Mouse (Mus musculus): ENCODE measurements around the gene Pias4. TPM values are rescaled to one million over a fixed set of nuclear protein-coding genes. Genes with fewer than 3 reads are reported as not detected.
A peak's percentile ranks its signal among the peaks of the same experiment; 100 is the strongest.
"Not testable (repeated sequence)": the region's sequence is repeated elsewhere in the genome, so short reads cannot be mapped to it uniquely, and the experiment has no call there.

The Pias4 gene
- polyA plus RNA-seq, 1 experiment from 2014 or later: 62.2 TPM

GRCm38 (mm10) chr10:81184765-81185164, 17.0 kb upstream of the Pias4 start:
- H3K9me3 ChIP-seq: no peaks in the 10 kb centered on the region
- no peaks in the 10 kb centered on the region for H3K27me3 ChIP-seq (ENCODE audit: insufficient read depth, poor library complexity, severe bottlenecking)
- peak overlapping the region; percentile 87 for H3K27ac ChIP-seq
- 16% methylated on average over 4 of the region's 4 CpGs for WGBS
- H3K36me3 ChIP-seq: peaks cover 79% of the 10 kb centered on the region
- DNase-seq (ENCODE audit: low spot score): peak; percentile 92
- H3K4me3 ChIP-seq: peak overlapping the region; percentile 24; the same call in 1 of the 2 replicates
- H3K4me1 ChIP-seq: peaks cover 48% of the 10 kb centered on the region

DNA sequence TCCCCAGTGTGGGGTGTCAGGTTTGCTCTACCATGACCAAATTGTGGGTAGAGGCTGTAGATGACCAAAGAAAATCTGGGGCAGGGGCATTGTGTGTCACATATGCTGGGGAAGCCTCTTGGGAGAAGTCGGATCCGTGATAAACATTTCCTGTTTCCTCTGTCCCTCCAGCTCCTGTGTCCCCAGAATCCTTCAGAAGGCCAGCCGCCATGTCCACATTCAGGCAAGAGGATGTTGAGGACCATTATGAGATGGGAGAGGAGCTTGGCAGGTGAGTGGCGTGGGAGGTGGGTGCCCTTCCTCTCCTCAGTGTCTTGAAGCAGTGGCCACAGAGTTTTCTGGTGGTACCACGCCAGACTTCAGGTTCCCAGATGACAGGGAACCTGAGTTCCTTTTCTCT, 16.1 kb upstream of the Pias4 start, which contains the start of gene 4930442H23Rik:
Gene 4930442H23Rik (minus strand): TSS at position 45 of the 400 bp plus-strand sequence.
- Histone ChIP-seq H3K27ac (peak within 1 kb of the TSS; percentile 92), H3K36me3 (peaks cover 82% of the 10 kb centered on the region), H3K27me3 (ENCODE audit: insufficient read depth, poor library complexity, severe bottlenecking) (no peaks in the 10 kb centered on the region), H3K9me3 (no peaks in the 10 kb centered on the region), H3K4me1 (peaks cover 52% of the 10 kb centered on the region), H3K4me3 (peak within 1 kb of the TSS; percentile 67)
- DNase-seq (ENCODE audit: low spot score): no peak
- WGBS: 78% methylated on average over 5 of the region's 5 CpGs

DNA sequence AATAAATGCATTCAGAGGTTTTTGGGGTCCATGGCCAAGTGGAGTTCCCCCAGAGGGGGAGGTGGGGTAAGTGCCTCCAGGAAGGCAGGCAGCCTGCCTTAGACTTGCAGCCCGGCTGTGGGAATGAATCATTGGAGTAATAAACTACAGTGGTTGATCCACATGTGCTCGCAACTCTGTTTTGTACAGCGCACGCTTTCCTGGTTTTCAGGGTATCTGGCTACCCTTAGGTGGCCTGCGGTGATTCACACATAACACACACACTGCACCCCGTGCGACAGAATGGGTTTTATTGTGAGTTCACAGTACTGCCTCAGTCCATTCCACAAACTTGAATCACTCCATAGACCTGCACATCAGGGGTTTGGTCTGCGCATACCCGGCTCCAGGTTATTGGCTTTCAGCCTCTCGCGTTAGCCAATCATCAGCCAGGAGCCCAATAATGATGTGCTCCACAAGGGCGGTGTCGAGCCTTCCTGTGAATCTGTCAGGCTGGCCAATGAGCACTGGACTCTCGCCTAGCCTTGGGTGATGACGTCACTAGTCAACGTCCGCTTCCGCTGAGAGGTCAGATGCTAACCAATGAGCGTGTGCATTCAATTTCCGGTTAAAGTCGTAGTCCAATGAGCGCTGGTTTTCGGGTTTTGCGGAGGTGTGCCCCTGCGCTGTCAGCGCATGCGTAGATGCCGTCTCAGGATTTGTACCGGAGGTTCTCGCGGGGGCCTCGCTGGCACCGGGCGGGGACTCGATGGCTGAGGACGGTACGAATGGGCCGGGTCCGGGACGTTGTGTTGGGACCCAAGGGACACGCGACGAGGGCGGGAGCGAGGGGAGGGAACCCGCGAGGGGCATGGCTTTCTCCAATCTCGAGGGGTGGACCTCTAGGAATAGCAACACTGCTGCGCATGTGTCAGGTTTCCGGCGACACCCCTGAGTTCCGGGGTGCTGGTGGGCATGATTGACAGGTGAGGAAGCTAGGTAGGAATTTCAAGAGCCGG, 14.9 kb upstream of the Pias4 start, which contains the start of gene Dapk3:
Gene Dapk3 (plus strand): TSS at position 670 of the 998 bp plus-strand sequence.
- peaks cover 84% of the 10 kb centered on the region for H3K36me3 ChIP-seq
- no peaks in the 10 kb centered on the region for H3K9me3 ChIP-seq
- H3K4me1 ChIP-seq: peaks cover 63% of the 10 kb centered on the region
- 5% methylated on average over 53 of the region's 53 CpGs for WGBS
- H3K27me3 ChIP-seq (ENCODE audit: insufficient read depth, poor library complexity, severe bottlenecking): no peaks in the 10 kb centered on the region
- peak; percentile 100 for DNase-seq (ENCODE audit: low spot score)
- peak within 1 kb of the TSS; percentile 67 for H3K4me3 ChIP-seq
- peak within 1 kb of the TSS; percentile 92 for H3K27ac ChIP-seq

- not testable (repeated sequence) for H3K4me3 ChIP-seq; H3K27ac ChIP-seq; H3K9me3 ChIP-seq; H3K27me3 ChIP-seq (ENCODE audit: insufficient read depth, poor library complexity, severe bottlenecking); DNase-seq (ENCODE audit: low spot score)
- H3K36me3 ChIP-seq: peaks cover 84% of the 10 kb centered on the region
- 72% methylated on average over 12 of the region's 12 CpGs for WGBS
- H3K4me1 ChIP-seq: peaks cover 66% of the 10 kb centered on the region
Measured at GRCm38 (mm10) chr10:81181860-81182259, 14.1 kb upstream of the Pias4 start.

- Histone ChIP-seq H3K4me3 (no peak overlapping the region), H3K27ac (no peak overlapping the region), H3K4me1 (peaks cover 67% of the 10 kb centered on the region), H3K27me3 (ENCODE audit: insufficient read depth, poor library complexity, severe bottlenecking) (no peaks in the 10 kb centered on the region), H3K9me3 (no peaks in the 10 kb centered on the region), H3K36me3 (peaks cover 78% of the 10 kb centered on the region)
- DNase-seq (ENCODE audit: low spot score): no peak
- WGBS: 91% methylated on average over 13 of the region's 13 CpGs
Measured at GRCm38 (mm10) chr10:81180946-81181345, 13.2 kb upstream of the Pias4 start.

DNA sequence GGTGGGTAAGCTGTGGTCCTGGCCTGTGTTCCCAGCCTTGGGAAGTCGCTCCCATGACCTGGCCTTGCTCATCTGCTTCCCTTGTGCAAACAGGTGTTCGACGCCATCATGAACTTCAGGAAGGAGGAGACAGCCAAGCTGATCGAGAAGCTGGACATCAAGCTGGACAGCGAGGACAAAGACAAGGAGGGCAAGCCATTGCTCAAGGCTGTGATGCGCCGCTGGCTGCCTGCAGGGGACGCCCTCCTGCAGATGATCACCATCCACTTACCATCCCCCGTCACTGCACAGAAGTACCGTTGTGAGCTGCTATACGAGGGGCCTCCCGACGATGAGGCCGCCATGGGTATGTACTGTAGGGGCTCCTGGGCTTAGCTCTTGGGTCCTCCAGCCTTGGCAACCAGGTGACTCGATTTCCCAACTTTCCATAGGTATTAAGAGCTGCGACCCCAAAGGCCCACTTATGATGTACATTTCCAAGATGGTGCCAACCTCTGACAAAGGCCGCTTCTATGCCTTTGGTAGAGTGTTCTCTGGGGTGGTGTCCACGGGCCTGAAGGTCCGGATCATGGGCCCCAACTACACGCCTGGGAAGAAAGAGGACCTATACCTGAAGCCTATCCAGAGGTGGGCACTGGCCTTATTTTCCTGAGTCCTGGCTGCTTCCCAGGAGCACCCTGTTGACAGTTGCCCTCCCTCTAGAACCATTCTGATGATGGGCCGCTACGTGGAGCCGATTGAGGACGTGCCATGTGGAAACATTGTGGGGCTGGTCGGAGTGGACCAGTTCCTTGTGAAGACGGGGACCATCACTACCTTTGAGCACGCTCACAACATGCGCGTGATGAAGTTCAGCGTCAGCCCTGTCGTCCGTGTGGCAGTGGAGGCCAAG, 12.0 kb upstream of the Pias4 start:
- peaks cover 71% of the 10 kb centered on the region for H3K4me1 ChIP-seq
- H3K4me3 ChIP-seq: no peak overlapping the region
- H3K27me3 ChIP-seq (ENCODE audit: insufficient read depth, poor library complexity, severe bottlenecking): no peaks in the 10 kb centered on the region
- no peak for DNase-seq (ENCODE audit: low spot score)
- no peaks in the 10 kb centered on the region for H3K9me3 ChIP-seq
- 0 out of 2 replicates have a peak overlapping the region, but pooled peaks have one; percentile 1 for H3K27ac ChIP-seq
- peaks cover 66% of the 10 kb centered on the region for H3K36me3 ChIP-seq
- 92% methylated on average over 32 of the region's 32 CpGs for WGBS

- 0 out of 2 replicates have a peak overlapping the region, but pooled peaks have one; percentile 1 for H3K27ac ChIP-seq
- no peak overlapping the region for H3K4me3 ChIP-seq
- WGBS: 92% methylated on average over 11 of the region's 11 CpGs
- peaks cover 69% of the 10 kb centered on the region for H3K4me1 ChIP-seq
- no peaks in the 10 kb centered on the region for H3K9me3 ChIP-seq
- DNase-seq (ENCODE audit: low spot score): no peak
- H3K36me3 ChIP-seq: peaks cover 59% of the 10 kb centered on the region
- no peaks in the 10 kb centered on the region for H3K27me3 ChIP-seq (ENCODE audit: insufficient read depth, poor library complexity, severe bottlenecking)
Measured at GRCm38 (mm10) chr10:81178927-81179326, 11.2 kb upstream of the Pias4 start.

DNA sequence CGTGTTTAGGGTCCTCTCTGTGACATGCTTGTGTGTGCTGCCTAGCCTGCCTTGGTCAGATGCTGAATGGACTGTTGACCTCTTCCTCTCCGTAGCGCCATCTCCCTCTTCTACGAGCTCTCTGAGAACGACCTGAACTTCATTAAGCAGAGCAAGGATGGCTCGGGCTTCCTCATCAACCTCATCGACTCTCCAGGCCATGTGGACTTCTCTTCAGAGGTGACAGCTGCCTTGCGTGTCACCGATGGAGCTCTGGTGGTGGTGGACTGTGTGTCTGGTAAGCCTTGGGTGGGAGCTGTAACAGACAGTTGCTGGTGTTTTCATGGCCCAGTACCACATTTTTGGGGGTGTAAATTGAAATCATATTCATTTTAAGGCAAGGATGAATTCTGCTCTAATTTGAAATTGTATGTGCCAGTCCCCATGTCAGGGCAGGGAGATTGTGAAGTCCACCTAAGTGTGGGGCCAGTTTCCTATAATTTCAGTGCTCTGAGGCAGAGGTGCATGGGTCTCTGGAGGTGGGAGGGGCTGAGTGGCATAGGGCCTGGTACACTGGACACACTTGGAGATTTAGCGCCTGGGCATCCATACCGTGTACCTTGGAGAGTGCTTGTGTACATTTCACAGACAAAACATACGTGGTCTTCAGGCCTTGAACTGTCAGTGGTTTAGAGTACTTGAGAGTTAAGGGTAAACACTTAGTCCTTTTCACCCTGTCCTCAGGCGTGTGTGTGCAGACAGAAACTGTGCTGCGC, 10.4 kb upstream of the Pias4 start:
- peak overlapping the region; percentile 99 for H3K27ac ChIP-seq
- no peaks in the 10 kb centered on the region for H3K27me3 ChIP-seq (ENCODE audit: insufficient read depth, poor library complexity, severe bottlenecking)
- H3K36me3 ChIP-seq: peaks cover 58% of the 10 kb centered on the region
- 70% methylated on average over 14 of the region's 14 CpGs for WGBS
- no peaks in the 10 kb centered on the region for H3K9me3 ChIP-seq
- H3K4me1 ChIP-seq: peaks cover 72% of the 10 kb centered on the region
- no peak for DNase-seq (ENCODE audit: low spot score)
- peak overlapping the region; percentile 99 for H3K4me3 ChIP-seq

- peak overlapping the region; percentile 99 for H3K27ac ChIP-seq
- WGBS: 13% methylated on average over 16 of the region's 16 CpGs
- H3K27me3 ChIP-seq (ENCODE audit: insufficient read depth, poor library complexity, severe bottlenecking): no peaks in the 10 kb centered on the region
- H3K36me3 ChIP-seq: peaks cover 57% of the 10 kb centered on the region
- no peak for DNase-seq (ENCODE audit: low spot score)
- no peaks in the 10 kb centered on the region for H3K9me3 ChIP-seq
- H3K4me1 ChIP-seq: peaks cover 75% of the 10 kb centered on the region
- H3K4me3 ChIP-seq: peak overlapping the region; percentile 99
Measured at GRCm38 (mm10) chr10:81177491-81177925, 9.8 kb upstream of the Pias4 start.

DNA sequence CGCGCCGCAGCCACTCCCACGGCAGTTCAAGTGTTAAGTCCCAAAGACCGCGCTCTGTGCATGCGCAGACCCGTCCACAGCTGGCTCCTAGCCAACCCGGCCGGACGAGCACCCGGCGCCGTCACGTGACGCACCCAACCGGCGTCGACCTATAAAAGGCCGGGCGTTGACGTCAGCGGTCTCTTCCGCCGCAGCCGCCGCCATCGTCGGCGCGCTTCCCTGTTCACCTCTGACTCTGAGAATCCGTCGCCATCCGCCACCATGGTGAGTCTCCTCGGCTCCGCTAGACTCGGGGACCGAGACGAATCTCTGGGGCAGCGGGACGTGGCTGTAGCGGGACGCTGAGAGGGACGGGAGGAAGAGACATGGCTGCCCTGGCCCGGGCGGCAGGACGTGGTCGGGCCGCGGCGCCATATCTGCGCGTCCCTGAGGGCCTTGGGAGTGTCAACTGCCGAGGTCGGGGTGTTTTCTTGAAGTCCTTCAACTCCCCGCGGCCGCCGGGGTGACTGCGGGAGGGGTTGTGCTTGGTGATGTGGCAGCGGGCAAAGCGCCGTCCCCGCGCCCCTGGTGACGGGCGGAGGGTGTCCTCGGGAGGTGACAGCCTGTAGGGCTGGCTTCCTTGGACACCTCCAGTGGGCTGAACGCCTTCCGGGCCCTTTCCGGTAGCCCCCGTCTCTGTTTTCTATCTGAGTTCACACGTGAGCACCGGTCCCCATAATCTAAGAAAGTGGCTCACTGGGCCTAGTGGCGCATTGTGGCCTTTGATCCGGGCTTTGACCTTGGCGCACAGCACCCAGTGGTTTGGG, 8.9 kb upstream of the Pias4 start, which contains the start of gene Eef2:
Gene Eef2 (plus strand): TSS at position 166 of the 806 bp plus-strand sequence.
- Histone ChIP-seq H3K27ac (peak within 1 kb of the TSS; percentile 99), H3K4me1 (peaks cover 67% of the 10 kb centered on the region), H3K36me3 (peaks cover 48% of the 10 kb centered on the region), H3K4me3 (peak within 1 kb of the TSS; percentile 99), H3K27me3 (ENCODE audit: insufficient read depth, poor library complexity, severe bottlenecking) (no peaks in the 10 kb centered on the region), H3K9me3 (no peaks in the 10 kb centered on the region)
- DNase-seq (ENCODE audit: low spot score): peak; percentile 98
- WGBS: under 1% methylated on average over 77 of the region's 77 CpGs

- no peaks in the 10 kb centered on the region for H3K9me3 ChIP-seq
- H3K4me1 ChIP-seq: peaks cover 61% of the 10 kb centered on the region
- peaks cover 42% of the 10 kb centered on the region for H3K36me3 ChIP-seq
- peak overlapping the region; percentile 99 for H3K4me3 ChIP-seq
- WGBS: 8% methylated on average over 13 of the region's 13 CpGs
- H3K27me3 ChIP-seq (ENCODE audit: insufficient read depth, poor library complexity, severe bottlenecking): no peaks in the 10 kb centered on the region
- no peak for DNase-seq (ENCODE audit: low spot score)
- H3K27ac ChIP-seq: peak overlapping the region; percentile 99
Measured at GRCm38 (mm10) chr10:81175936-81176465, 8.3 kb upstream of the Pias4 start.
